Mouse (Mus musculus) stomach, embryonic 16.5 days (tissue): ENCODE measurements at regions not wholly inside any gene's neighbourhood (a gene's known extent, or its start where the extent isn't known, plus 50 kb on each side); places are given as distances from the start of the nearest gene placed in this dataset.

Experiments used
- ATAC-seq: fragments of 200-750 bp; cut with Nextera tagmentation; 2 replicates; pipeline ENCODE4 v1.8.0; 2017; ENCODE audit warnings: moderate number of reproducible peaks, moderate TSS enrichment; ENCODE audit not compliant: insufficient read depth, low FRiP score
- H3K27ac ChIP-seq: fragments of 300-500 bp; sonication (generic); 2 replicates; pipeline ENCODE4 v1.5.1; 2014; ENCODE audit warnings: low read length
- H3K27me3 ChIP-seq: fragments of 300-500 bp; sonication (generic); 2 replicates; pipeline ENCODE4 v1.6.1; 2014; ENCODE audit warnings: low read length, control low read depth, mixed read lengths; ENCODE audit not compliant: control insufficient read depth, insufficient read depth
- H3K36me3 ChIP-seq: fragments of 300-500 bp; sonication (generic); 2 replicates; pipeline ENCODE4 v1.6.1; 2014; ENCODE audit warnings: low read length; ENCODE audit not compliant: control insufficient read depth, insufficient read depth
- H3K4me1 ChIP-seq: fragments of 300-500 bp; sonication (generic); 2 replicates; pipeline ENCODE4 v1.6.1; 2014; ENCODE audit warnings: low read length, control low read depth, mixed read lengths; ENCODE audit not compliant: control insufficient read depth, insufficient read depth
- H3K4me2 ChIP-seq: fragments of 300-500 bp; sonication (generic); 2 replicates; pipeline ENCODE4 v1.6.1; 2014; ENCODE audit warnings: low read depth, low read length, mixed read lengths
- H3K4me3 ChIP-seq: fragments of 300-500 bp; sonication (generic); replicated peaks from 2 replicates; pipeline ENCODE4 v1.5.1; 2014; ENCODE audit warnings: mild to moderate bottlenecking, low read length
- H3K9ac ChIP-seq: fragments of 300-500 bp; sonication (generic); 2 replicates; pipeline ENCODE4 v1.6.1; 2014; ENCODE audit warnings: low read length
- H3K9me3 ChIP-seq: fragments of 300-500 bp; sonication (generic); replicated peaks from 2 replicates; pipeline ENCODE4 v1.6.1; 2016; ENCODE audit warnings: low read length, control low read depth; ENCODE audit not compliant: control insufficient read depth
- WGBS: fragments of 180-500 bp; shearing (Covaris S2); extraction: QIAGEN DNeasy Blood & Tissue Kit; methylation state at CpG from one replicate; pipeline ENCODE4 v1.1.7; 2014; 5-methylcytosine and 5-hydroxymethylcytosine counted together

- WGBS: 80% methylated on average over 1 of the region's 1 CpGs
- H3K9me3 ChIP-seq: no peaks in the 10 kb centered on the region
Measured at GRCm38 (mm10) chr13:80502927-80503326, 380.3 kb upstream of the Arrdc3 start.

GRCm38 (mm10) chr13:80514171-80514981 lies 368.8 kb upstream of the Arrdc3 start:
- Histone ChIP-seq H3K9ac (no peak overlapping the region), H3K4me2 (no peak overlapping the region), H3K4me1 (no peaks in the 10 kb centered on the region), H3K27ac (no peak overlapping the region), H3K36me3 (no peaks in the 10 kb centered on the region), H3K27me3 (no peaks in the 10 kb centered on the region), H3K4me3 (no peak overlapping the region), H3K9me3 (no peaks in the 10 kb centered on the region)
- 51% methylated on average over 3 of the region's 3 CpGs for WGBS
- ATAC-seq: no peak

More at GRCm38 (mm10) chr13:80502927-80503326, 380.3 kb upstream of the Arrdc3 start:
- no peak for ATAC-seq
- H3K27ac ChIP-seq: no peak overlapping the region
- no peak overlapping the region for H3K9ac ChIP-seq
- H3K4me2 ChIP-seq: no peak overlapping the region
- no peak overlapping the region for H3K4me3 ChIP-seq
- no peaks in the 10 kb centered on the region for H3K27me3 ChIP-seq
- no peaks in the 10 kb centered on the region for H3K4me1 ChIP-seq
- no peaks in the 10 kb centered on the region for H3K36me3 ChIP-seq

GRCm38 (mm10) chr13:80514982-80515253 lies 368.3 kb upstream of the Arrdc3 start:
- no peak for ATAC-seq
- Histone ChIP-seq H3K4me3 (no peak overlapping the region), H3K27me3 (no peaks in the 10 kb centered on the region), H3K9ac (no peak overlapping the region), H3K27ac (no peak overlapping the region), H3K9me3 (no peaks in the 10 kb centered on the region), H3K4me2 (no peak overlapping the region), H3K4me1 (no peaks in the 10 kb centered on the region), H3K36me3 (no peaks in the 10 kb centered on the region)
- WGBS: 27% methylated on average over 4 of the region's 4 CpGs

- H3K36me3 ChIP-seq: no peaks in the 10 kb centered on the region
- H3K9ac ChIP-seq: no peak overlapping the region
- no peaks in the 10 kb centered on the region for H3K27me3 ChIP-seq
- no peaks in the 10 kb centered on the region for H3K9me3 ChIP-seq
- H3K4me3 ChIP-seq: no peak overlapping the region
- 73% methylated on average over 1 of the region's 1 CpGs for WGBS
- H3K27ac ChIP-seq: no peak overlapping the region
- no peak for ATAC-seq
- H3K4me2 ChIP-seq: no peak overlapping the region
- no peaks in the 10 kb centered on the region for H3K4me1 ChIP-seq
Measured at GRCm38 (mm10) chr13:80518836-80519235, 364.3 kb upstream of the Arrdc3 start.

GRCm38 (mm10) chr13:80519792-80520191 lies 363.4 kb upstream of the Arrdc3 start:
- ATAC-seq: no peak
- 58% methylated on average over 4 of the region's 4 CpGs for WGBS
- no peak overlapping the region for H3K4me2 ChIP-seq
- no peaks in the 10 kb centered on the region for H3K4me1 ChIP-seq
- H3K9ac ChIP-seq: no peak overlapping the region
- H3K27ac ChIP-seq: no peak overlapping the region
- H3K27me3 ChIP-seq: no peaks in the 10 kb centered on the region
- no peak overlapping the region for H3K4me3 ChIP-seq
- H3K9me3 ChIP-seq: no peaks in the 10 kb centered on the region
- no peaks in the 10 kb centered on the region for H3K36me3 ChIP-seq

GRCm38 (mm10) chr13:80535755-80536350 lies 347.3 kb upstream of the Arrdc3 start:
- Histone ChIP-seq H3K4me1 (no peaks in the 10 kb centered on the region), H3K4me3 (no peak overlapping the region), H3K9me3 (no peaks in the 10 kb centered on the region), H3K27me3 (no peaks in the 10 kb centered on the region), H3K36me3 (no peaks in the 10 kb centered on the region), H3K9ac (no peak overlapping the region), H3K27ac (peak overlapping the region; percentile 18; the same call in 1 of the 2 replicates), H3K4me2 (no peak overlapping the region)
- peak; percentile 13; the same call in 1 of the 2 replicates for ATAC-seq
- 69% methylated on average over 1 of the region's 1 CpGs for WGBS

- WGBS: 31% methylated on average over 1 of the region's 1 CpGs
- Histone ChIP-seq H3K4me2 (no peak overlapping the region), H3K4me3 (no peak overlapping the region), H3K9ac (no peak overlapping the region), H3K27ac (no peak overlapping the region), H3K36me3 (no peaks in the 10 kb centered on the region), H3K27me3 (no peaks in the 10 kb centered on the region), H3K9me3 (no peaks in the 10 kb centered on the region), H3K4me1 (no peaks in the 10 kb centered on the region)
- ATAC-seq: no peak
Measured at GRCm38 (mm10) chr13:80544951-80545350, 338.2 kb upstream of the Arrdc3 start.

- no peak overlapping the region for H3K4me3 ChIP-seq
- H3K4me1 ChIP-seq: no peaks in the 10 kb centered on the region
- H3K36me3 ChIP-seq: no peaks in the 10 kb centered on the region
- no peaks in the 10 kb centered on the region for H3K9me3 ChIP-seq
- H3K27ac ChIP-seq: no peak overlapping the region
- no peak for ATAC-seq
- no peaks in the 10 kb centered on the region for H3K27me3 ChIP-seq
- H3K4me2 ChIP-seq: no peak overlapping the region
- H3K9ac ChIP-seq: no peak overlapping the region
Measured at GRCm38 (mm10) chr13:80557156-80557555, 326.0 kb upstream of the Arrdc3 start.
